Mouse (Mus musculus) E14TG2a.4 (cell line): ENCODE measurements at regions not wholly inside any gene's neighbourhood (a gene's known extent, or its start where the extent isn't known, plus 50 kb on each side); places are given as distances from the start of the nearest gene placed in this dataset.

Experiments
- CTCF ChIP-seq: conservative IDR thresholded peaks from 2 replicates; pipeline ENCODE4 v1.5.1; 2014; ENCODE audit warnings: low read length
- NANOG ChIP-seq: IDR thresholded peaks from 2 replicates; pipeline ENCODE4 v1.6.1; 2014; ENCODE audit warnings: borderline replicate concordance, low read length, mixed read lengths

GRCm38 (mm10) chr9:57315032-57315660 lies 52.7 kb upstream of the 1700017B05Rik start:
- TF ChIP-seq CTCF (no peak), NANOG (no peak)
